Mouse (Mus musculus): ENCODE measurements around the gene Isca2.
A peak's percentile ranks its signal among the peaks of the same experiment; 100 is the strongest.

Isca2 gene

DNA sequence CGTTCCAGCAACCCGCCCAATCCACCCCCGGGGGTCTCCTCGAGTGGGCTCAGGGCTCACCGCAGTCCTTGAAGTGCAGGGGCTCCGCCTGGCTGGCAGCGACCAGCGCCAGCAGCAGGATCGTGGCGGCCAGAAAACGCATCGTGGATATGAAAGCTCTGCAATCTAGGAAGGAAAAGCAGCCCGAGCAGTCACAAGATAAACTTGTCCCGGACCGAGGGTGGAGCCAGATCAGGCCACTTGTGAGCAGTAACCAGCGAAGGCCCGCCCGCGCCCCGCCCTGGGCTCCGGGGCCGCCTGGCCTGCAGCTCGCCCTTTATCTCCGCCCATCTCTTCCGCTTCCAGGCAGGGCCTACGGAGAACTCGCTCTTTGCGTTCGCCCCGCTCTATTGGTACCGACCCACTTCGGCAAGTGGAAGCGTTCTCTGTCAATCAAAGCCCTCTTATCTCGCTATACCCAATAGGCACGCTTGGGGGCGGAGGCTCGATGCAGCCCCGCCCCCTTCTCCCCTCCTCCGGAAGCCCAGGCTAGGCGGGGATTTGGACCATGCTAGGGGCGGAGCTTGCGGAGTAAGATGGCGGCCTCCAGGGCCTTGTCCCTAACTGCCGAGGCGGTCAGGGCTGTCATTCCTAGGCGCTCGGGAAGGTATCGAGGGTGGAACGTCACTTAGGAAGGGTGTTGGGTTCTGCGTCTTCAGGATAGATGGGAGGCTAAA is at the start of gene Isca2, which contains the start of gene Npc2:
Gene Isca2, plus strand, starts transcription at position 526 of the 716 bp plus-strand sequence.
Gene Npc2, minus strand, starts transcription at position 427 of the 716 bp plus-strand sequence.
- DNase-seq (ENCODE audit: low spot score in 2 of 2) = peak; percentile 94 to 97

- DNase-seq (ENCODE audit: low spot score in 2 of 2) = no peak
Measured at GRCm38 (mm10) chr12:84726391-84726790, 46.7 kb upstream of the Isca2 start.

- no peak for DNase-seq (ENCODE audit: low spot score in 2 of 2)
Measured at GRCm38 (mm10) chr12:84726986-84727385, 46.1 kb upstream of the Isca2 start.

GRCm38 (mm10) chr12:84727434-84727833 is 45.6 kb upstream of the Isca2 start:
- no peak for DNase-seq (ENCODE audit: low spot score in 2 of 2)

DNA sequence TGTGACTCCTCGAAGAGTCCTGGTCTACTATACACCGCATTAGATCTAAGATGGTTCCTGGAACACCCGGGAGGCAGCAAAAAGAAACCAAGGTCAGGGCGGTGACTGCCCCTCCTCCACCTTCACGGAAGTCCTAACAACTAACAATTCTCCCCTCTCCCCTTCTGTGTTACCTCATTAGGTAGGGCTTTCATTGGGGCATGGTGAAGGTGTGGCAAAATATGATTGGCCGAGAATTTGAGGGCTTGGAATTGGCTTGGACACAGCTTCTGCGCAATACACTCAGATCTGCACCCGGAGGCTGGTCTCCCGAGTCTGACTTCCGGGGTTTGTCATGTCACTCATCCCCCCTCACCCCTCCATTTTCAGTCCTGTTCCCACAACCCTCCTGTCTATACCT is 44.6 kb upstream of the Isca2 start:
- no peak for DNase-seq (ENCODE audit: low spot score in 2 of 2)

DNA sequence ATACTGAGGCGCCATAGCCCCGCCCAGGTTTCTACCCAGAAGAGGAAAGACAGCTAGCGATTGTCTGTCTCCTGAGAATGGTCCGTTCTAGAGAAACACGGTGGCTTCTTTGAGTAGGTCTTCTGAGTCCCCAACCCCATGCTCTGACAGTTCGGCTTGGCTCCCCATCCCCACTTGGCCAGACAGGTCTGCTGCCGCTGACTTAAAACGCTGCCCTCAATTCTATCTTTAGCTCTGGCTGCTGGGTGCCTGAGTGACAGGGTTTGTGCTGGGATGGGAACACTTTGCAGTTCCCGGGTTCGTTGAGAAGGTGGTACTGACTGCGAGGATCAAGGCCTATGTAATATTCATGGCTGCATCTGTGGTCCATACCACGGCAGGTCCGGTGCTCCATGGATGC is 39.7 kb upstream of the Isca2 start:
- no peak for DNase-seq (ENCODE audit: low spot score in 2 of 2)

DNA sequence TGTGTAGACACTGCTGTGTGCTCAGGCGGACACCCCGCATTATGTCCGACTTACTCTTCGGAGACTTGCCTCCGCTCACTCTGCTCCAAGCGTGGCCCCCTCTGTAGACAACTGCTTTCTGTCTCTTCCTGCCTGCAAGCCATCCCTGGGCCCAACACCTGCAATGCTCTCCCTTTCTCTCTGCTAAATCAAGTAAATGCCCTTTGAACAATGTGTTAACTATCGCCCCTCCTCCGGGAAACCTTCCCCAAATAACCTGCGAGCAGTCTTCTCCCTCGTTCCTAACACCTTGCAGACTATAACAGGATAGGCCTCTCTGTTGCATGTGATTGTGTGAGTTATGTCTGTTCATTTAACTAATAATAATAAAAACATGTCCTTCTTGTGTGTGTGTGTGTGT is 29.6 kb upstream of the Isca2 start:
- no peak for DNase-seq (ENCODE audit: low spot score in 2 of 2)

GRCm38 (mm10) chr12:84745700-84746099 is 27.4 kb upstream of the Isca2 start:
- no peak for DNase-seq (ENCODE audit: low spot score in 2 of 2)

GRCm38 (mm10) chr12:84748134-84748533 is 24.9 kb upstream of the Isca2 start:
- DNase-seq (ENCODE audit: low spot score in 2 of 2) = no peak

- DNase-seq (ENCODE audit: low spot score in 2 of 2) = no peak
Measured at GRCm38 (mm10) chr12:84750661-84751060, 22.4 kb upstream of the Isca2 start.

DNA sequence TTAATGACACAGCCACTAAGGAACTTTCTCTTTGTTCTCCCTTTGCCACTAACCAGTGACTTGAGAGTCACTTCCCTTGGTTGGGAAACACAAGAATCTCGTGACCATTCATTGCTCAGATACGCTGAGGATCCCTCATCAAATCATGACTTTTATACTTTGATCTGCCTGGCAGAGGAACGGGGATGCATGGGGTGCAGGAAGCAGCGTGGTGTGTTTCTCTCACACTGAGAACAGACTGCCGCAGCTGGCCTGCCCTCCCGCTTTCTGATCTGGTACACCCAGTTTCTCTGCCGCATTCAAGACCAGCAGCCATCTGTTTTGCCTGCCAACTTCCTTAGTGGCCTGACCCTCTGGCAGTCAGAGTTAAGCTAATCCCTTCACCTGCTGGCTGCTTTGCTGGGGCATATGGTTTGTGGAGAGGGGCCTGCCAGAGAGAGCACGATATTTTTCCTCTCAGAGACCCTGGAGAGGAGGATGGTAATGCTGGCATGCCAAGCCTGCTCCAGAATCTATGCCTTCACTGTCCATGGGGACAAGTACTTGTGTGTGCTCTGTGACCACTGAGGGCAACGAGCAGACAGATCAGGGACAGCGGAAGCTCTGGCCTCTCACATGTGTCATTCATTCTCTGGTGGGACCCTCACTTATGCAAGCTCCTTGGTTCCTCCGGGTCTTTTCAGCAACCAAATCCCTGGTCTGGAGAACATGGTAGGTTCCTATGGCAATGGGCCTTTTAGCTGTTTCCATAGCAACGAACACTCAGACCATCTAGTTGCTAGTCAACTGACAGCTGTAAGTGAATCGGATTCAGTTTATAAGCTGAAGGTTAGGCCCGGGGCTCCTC is 20.7 kb upstream of the Isca2 start:
- peak in 1 of 2 experiments; percentile 33 for DNase-seq (ENCODE audit: low spot score in 2 of 2)

DNA sequence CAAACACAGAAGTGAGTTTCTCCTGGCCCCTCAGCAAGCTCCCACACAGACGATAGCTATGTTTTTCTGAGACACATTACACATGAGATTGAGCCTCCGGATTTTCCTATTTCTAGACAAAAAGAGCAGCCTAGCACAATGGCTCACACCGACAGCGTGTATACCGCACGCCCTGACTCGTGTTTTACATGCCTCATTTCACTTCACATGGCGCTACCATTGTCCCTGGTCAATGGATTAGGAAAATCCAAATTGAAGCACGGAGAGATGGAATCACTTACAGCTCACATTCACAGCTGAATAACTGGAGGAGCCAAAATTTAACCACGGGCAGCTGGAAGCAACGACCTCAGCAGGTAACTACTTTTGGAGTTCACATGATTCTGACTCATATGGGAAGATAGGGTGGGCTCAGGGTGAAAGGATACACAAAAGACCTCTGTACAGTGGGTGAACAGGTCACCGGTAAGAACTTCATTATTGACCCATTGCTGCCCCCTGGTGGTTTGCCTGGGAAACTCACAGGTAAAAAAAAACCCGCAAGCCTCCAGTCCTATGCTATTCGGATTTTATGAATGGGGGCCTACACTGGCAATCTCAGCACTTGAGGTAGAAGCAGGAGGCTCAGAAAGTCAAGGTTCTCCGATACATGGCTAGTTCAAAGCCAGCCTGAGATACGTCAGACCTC is 17.9 kb upstream of the Isca2 start:
- DNase-seq (ENCODE audit: low spot score in 2 of 2) = peak in 1 of 2 experiments; percentile 36

DNA sequence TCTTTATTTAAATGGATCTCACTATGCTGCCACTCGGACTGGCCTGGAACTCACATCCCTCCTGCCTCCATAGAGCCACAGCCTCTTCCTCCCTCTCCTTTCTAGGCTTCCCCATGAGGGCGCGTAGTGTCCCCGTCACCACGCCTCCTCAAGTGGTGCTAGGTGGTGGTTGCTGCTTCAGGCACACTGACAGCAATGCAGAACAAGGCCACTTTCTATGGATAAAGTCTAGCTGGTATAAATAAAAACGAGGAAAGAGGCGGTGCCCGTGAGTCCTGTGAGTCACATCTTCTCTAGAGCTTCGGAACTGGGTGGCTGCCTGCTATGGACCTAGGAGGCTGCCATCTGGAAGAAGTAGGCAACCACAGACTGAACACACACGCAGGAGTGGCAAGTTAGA is 17.0 kb upstream of the Isca2 start:
- peak in 1 of 2 experiments; percentile 28 for DNase-seq (ENCODE audit: low spot score in 2 of 2)

DNA sequence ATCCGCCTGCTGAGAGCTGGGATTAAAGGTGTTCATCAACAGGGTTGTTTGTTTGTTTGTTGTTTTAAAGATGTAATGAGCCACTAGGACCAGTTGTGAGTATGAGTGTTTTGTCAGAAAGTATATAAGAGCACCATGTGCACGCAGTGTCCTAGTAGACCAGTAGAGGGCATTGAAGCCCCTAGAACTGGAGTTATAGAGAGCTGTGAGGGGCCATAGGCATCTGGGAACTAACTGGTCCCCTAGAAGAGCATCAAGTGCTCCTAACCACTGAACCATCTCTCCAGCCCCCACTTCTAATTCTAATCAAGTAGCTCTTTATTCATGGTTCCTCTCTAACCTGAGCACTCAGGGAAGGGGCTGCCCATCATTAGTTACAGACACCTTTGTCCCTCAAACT is 14.0 kb upstream of the Isca2 start:
- no peak for DNase-seq (ENCODE audit: low spot score in 2 of 2)

DNA sequence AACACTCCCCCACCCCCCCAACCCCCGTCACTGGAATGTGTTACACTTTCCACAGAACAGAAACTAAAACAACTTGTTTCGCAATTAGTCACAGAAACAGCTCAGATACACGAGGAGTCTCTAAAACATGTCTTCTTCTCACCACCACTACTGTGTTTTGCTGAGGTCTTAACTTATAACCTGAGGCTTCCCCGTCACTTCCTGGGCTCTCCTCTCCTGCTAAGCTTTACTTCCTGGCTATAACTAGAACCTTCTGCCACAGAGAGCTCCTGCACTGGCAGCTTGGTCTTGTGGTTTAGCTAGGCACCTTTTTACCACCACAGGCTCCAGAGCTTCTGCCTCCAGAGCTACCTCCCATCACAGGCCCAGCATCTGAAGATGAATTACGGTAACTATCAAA is 10.5 kb upstream of the Isca2 start:
- DNase-seq (ENCODE audit: low spot score in 2 of 2) = no peak

GRCm38 (mm10) chr12:84763577-84764218 is 9.4 kb upstream of the Isca2 start:
- no peak for DNase-seq (ENCODE audit: low spot score in 2 of 2)

GRCm38 (mm10) chr12:84764756-84765155 is 8.3 kb upstream of the Isca2 start:
- no peak for DNase-seq (ENCODE audit: low spot score in 2 of 2)

- DNase-seq (ENCODE audit: low spot score in 2 of 2) = no peak
Measured at GRCm38 (mm10) chr12:84765506-84765905, 7.5 kb upstream of the Isca2 start.

DNA sequence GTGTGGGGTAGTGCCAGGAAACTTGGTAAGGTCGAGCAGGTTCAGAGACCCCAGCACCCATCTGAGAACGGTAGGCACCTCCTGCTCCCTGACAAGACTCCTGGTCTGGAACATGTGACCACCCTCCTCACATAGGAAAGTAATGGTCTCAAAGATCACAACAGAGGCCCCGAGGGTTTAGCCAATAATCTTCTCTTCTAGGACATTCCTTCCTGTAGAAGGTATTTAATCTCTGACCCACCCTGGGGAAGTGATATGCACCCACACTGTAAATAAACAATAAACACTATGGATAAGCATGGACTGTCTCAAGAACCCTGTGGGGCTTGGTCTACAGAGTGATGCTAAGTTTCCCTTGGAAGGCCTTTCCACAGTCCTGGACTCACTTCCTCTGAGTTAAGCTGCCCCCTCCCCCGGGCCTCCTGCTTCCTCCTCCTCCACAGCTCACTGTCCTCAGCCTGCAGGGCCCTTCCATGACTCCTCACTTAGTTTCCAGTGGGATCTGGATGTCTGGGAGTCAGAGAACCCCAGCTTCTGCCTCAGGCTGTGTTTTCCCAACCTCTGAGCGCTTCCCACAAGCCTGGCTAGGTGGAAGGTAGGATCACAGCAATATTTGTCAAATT is 6.8 kb upstream of the Isca2 start:
- DNase-seq (ENCODE audit: low spot score in 2 of 2) = no peak

- DNase-seq (ENCODE audit: low spot score in 2 of 2) = no peak
Measured at GRCm38 (mm10) chr12:84767510-84767909, 5.5 kb upstream of the Isca2 start.

GRCm38 (mm10) chr12:84769624-84770023 is 3.4 kb upstream of the Isca2 start:
- no peak for DNase-seq (ENCODE audit: low spot score in 2 of 2)

Data from frontal cortex, postnatal 10 days (tissue).